Mouse (Mus musculus) ES-E14 (cell line): ENCODE data around the gene Igf2r. TPM values are rescaled to one million over a fixed set of nuclear protein-coding genes. Genes with fewer than 3 reads are reported as not detected.

Experiments used
- DNase-seq: peaks from one replicate; pipeline ENCODE4 v3.0.0-alpha.2; 2013; ENCODE audit warnings: low read depth, low spot score
- H3K27ac ChIP-seq: 2 replicates; pipeline ENCODE4 v1.5.1; 2012; ENCODE audit warnings: low read depth, mild to moderate bottlenecking, low read length, moderate library complexity, mixed read lengths; ENCODE audit not compliant: poor library complexity, insufficient read depth, severe bottlenecking
- H3K36me3 ChIP-seq: 2 replicates; pipeline ENCODE4 v1.6.1; 2012; ENCODE audit warnings: mild to moderate bottlenecking, low read length, moderate library complexity, mixed read lengths; ENCODE audit not compliant: control insufficient read depth, poor library complexity, insufficient read depth, severe bottlenecking
- H3K4me1 ChIP-seq, 2 experiments: fragments of 150-350 bp in 1 of 2; sonication (generic) in 1 of 2; 2 replicates each; pipeline ENCODE4 v1.6.1; 2012; ENCODE audit warnings: low read length in 2 of 2, mild to moderate bottlenecking in 1 of 2, mixed read lengths in 1 of 2; ENCODE audit not compliant: control insufficient read depth in 2 of 2, insufficient read depth in 2 of 2, poor library complexity in 1 of 2
- H3K4me3 ChIP-seq, 2 experiments: fragments of 150-350 bp in 1 of 2; sonication (generic) in 1 of 2; 2 replicates each; pipeline ENCODE4 v1.5.1; 2012; ENCODE audit warnings: low read length in 2 of 2, low read depth in 1 of 2, mild to moderate bottlenecking in 1 of 2, mixed read lengths in 1 of 2; ENCODE audit not compliant: insufficient read depth in 1 of 2, poor library complexity in 1 of 2, severe bottlenecking in 1 of 2
- H3K9ac ChIP-seq: 2 replicates; pipeline ENCODE4 v1.6.1; 2012; ENCODE audit warnings: low read depth, mild to moderate bottlenecking, low read length, mixed read lengths; ENCODE audit not compliant: poor library complexity, insufficient read depth, severe bottlenecking
- H3K9me3 ChIP-seq: fragments of 150-350 bp; sonication (generic); 2 replicates; pipeline ENCODE4 v1.6.1; 2012; ENCODE audit warnings: low read depth, mild to moderate bottlenecking, low read length; ENCODE audit not compliant: control insufficient read depth, insufficient read depth
- CHD2 ChIP-seq: IDR thresholded peaks from 2 replicates; pipeline ENCODE4 v1.6.1; 2014; ENCODE audit warnings: mild to moderate bottlenecking, low read depth, low read length, inconsistent platforms
- HCFC1 ChIP-seq: IDR thresholded peaks from 2 replicates; pipeline ENCODE4 v1.6.1; 2012; ENCODE audit warnings: low read length, inconsistent platforms, borderline replicate concordance; ENCODE audit not compliant: insufficient read depth
- MAFK ChIP-seq: IDR thresholded peaks from 2 replicates; pipeline ENCODE4 v1.6.1; 2014; ENCODE audit warnings: mild to moderate bottlenecking, low read depth, low read length, inconsistent platforms; ENCODE audit not compliant: insufficient read depth
- ZC3H11A ChIP-seq: IDR thresholded peaks from 2 replicates; pipeline ENCODE4 v1.6.1; 2012; ENCODE audit warnings: low read depth, mild to moderate bottlenecking, inconsistent platforms, low read length, borderline replicate concordance
- ZNF384 ChIP-seq: IDR thresholded peaks from 2 replicates; pipeline ENCODE4 v1.6.1; 2012; ENCODE audit warnings: low read depth, low read length, inconsistent platforms
- in situ Hi-C, 2 experiments: fragments of 600-800 bp; cut with MboI; formaldehyde crosslinking; loops; one replicate each; pipeline ENCODE4 v1.15.1; 2025; ENCODE audit warnings: low sequenced_read_pairs in 2 of 2, inconsistent platforms in 1 of 2; ENCODE audit not compliant: unreplicated experiment in 2 of 2
- total RNA-seq: library from RNA; depleted of rRNA; stranded (reverse); fragments of 300-350 nt; gene quantifications from 2 replicates; pipeline ENCODE4 v1.2.3, GENCODE M21; 2012

Gene Igf2r
- total RNA-seq, 1 experiment, result 91.9 TPM

GRCm38 (mm10) chr17:12758701-12759455 lies 10.6 kb downstream of the Igf2r start:
- no peak for TF ChIP-seq MAFK
- TF ChIP-seq ZNF384, result no peak
- TF ChIP-seq HCFC1, result no peak
- no peak for TF ChIP-seq CHD2
- TF ChIP-seq ZC3H11A, result no peak
- H3K4me1 ChIP-seq, result peaks cover 0 to 6% of the 10 kb centered on the region in 2 experiments; a peak in 1 of 4 replicates
- no peaks in the 10 kb centered on the region for H3K36me3 ChIP-seq
- H3K4me3 ChIP-seq, result no peak overlapping the region
- H3K27ac ChIP-seq, result no peak overlapping the region
- no peak overlapping the region for H3K9ac ChIP-seq
- no peaks in the 10 kb centered on the region for H3K9me3 ChIP-seq
- DNase-seq, result no peak
- in situ Hi-C loops, result no loop called here

GRCm38 (mm10) chr17:12757990-12758389 lies 11.5 kb downstream of the Igf2r start:
- H3K27ac ChIP-seq, result no peak overlapping the region
- no peaks in the 10 kb centered on the region for H3K9me3 ChIP-seq
- peaks cover 3 to 6% of the 10 kb centered on the region in 2 experiments; a peak in 3 of 4 replicates for H3K4me1 ChIP-seq
- no peak overlapping the region for H3K9ac ChIP-seq
- H3K4me3 ChIP-seq, result no peak overlapping the region
- no peaks in the 10 kb centered on the region for H3K36me3 ChIP-seq
- in situ Hi-C loops, result no loop called here
- no peak for TF ChIP-seq ZC3H11A
- no peak for DNase-seq

- H3K27ac ChIP-seq, result no peak overlapping the region
These were observed 12.3 kb downstream of the Igf2r start for GRCm38 (mm10) chr17:12757161-12757560.

GRCm38 (mm10) chr17:12755951-12756350 lies 13.5 kb downstream of the Igf2r start:
- Histone ChIP-seq H3K36me3 (no peaks in the 10 kb centered on the region), H3K27ac (no peak overlapping the region), H3K9ac (no peak overlapping the region), H3K4me3 (no peak overlapping the region), H3K4me1 (peaks cover 4 to 8% of the 10 kb centered on the region in 2 experiments; a peak in 3 of 4 replicates), H3K9me3 (no peaks in the 10 kb centered on the region)
- DNase-seq, result no peak
- TF ChIP-seq CHD2, result no peak
- no peak for TF ChIP-seq ZC3H11A
- in situ Hi-C loops, result no loop called here

More at GRCm38 (mm10) chr17:12757161-12757560, 12.3 kb downstream of the Igf2r start:
- Histone ChIP-seq H3K4me1 (peaks cover 4 to 8% of the 10 kb centered on the region in 2 experiments; a peak in 3 of 4 replicates), H3K4me3 (no peak overlapping the region), H3K36me3 (no peaks in the 10 kb centered on the region), H3K9ac (no peak overlapping the region), H3K9me3 (no peaks in the 10 kb centered on the region)
- DNase-seq, result no peak
- TF ChIP-seq ZC3H11A (no peak), CHD2 (no peak), ZNF384 (no peak), HCFC1 (no peak), MAFK (no peak)
- in situ Hi-C loops, result no loop called here

- Histone ChIP-seq H3K9me3 (no peaks in the 10 kb centered on the region), H3K4me3 (no peak overlapping the region), H3K4me1 (peaks cover 4 to 12% of the 10 kb centered on the region in 2 experiments; a peak in 3 of 4 replicates), H3K9ac (no peak overlapping the region), H3K36me3 (no peaks in the 10 kb centered on the region), H3K27ac (no peak overlapping the region)
- TF ChIP-seq ZNF384 (no peak), CHD2 (no peak), ZC3H11A (no peak), HCFC1 (no peak), MAFK (no peak)
- in situ Hi-C loops, result no loop called here
- DNase-seq, result no peak
These were observed 14.3 kb downstream of the Igf2r start for GRCm38 (mm10) chr17:12755146-12755545.
